Mouse (Mus musculus) olfactory bulb, adult 2 months (tissue): Measurements from ENCODE around the gene Gm11096.

Source experiments
- CTCF ChIP-seq: fragments of 200-500 bp; IDR thresholded peaks from 2 replicates; pipeline ENCODE4 v1.5.1; 2012; ENCODE audit warnings: low read depth, mild to moderate bottlenecking, low read length, moderate library complexity; ENCODE audit not compliant: insufficient read depth
- POLR2A ChIP-seq: fragments of 200-500 bp; IDR thresholded peaks from 2 replicates; pipeline ENCODE4 v1.6.1; 2012; ENCODE audit warnings: mild to moderate bottlenecking, low read depth, low read length, moderate library complexity; ENCODE audit not compliant: insufficient read depth

- TF ChIP-seq CTCF (no peak), POLR2A (no peak)
Measured at GRCm38 (mm10) chr17:81433148-81433547, 8.4 kb upstream of the Gm11096 start.
